Mouse (Mus musculus): ENCODE measurements at regions not wholly inside any gene's neighbourhood (a gene's known extent, or its start where the extent isn't known, plus 50 kb on each side); places are given as distances from the start of the nearest gene placed in this dataset.

DNA sequence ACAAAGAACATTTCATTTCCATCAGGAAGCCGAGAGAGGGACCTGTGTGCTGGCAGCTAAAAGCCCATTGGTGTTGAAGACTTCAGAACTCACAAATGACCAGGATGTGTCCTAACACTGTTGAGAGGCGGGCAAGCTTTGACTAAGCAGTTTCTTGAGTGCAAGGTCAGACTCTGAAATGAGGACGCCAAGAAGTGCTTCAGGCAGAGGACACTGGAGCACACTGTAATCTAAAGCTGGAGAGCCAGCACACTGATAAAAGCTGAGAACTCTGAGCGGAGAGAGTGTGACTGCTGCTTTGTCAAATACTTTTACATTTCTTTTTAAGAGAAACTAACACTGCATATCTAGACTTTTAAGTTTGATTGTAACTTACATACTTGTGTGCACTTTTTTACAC, 72.5 kb upstream of the Dph5 start:
- no peak for TF ChIP-seq CTCF (IDR thresholded peaks at IDR 0.05; ENCODE audit: low read depth, low read length)
- no peak for TF ChIP-seq POLR2A (IDR thresholded peaks at IDR 0.05; ENCODE audit: borderline replicate concordance, low read depth, low read length)

Data from bone marrow macrophage, adult 2 months (primary cell).